Mouse (Mus musculus) kidney, adult 9 months (tissue): ENCODE measurements around the gene Dcaf8.

ENCODE experiments used
- DNase-seq: peaks from one replicate; pipeline ENCODE4 v3.0.0; 2022

The Dcaf8 gene

DNA sequence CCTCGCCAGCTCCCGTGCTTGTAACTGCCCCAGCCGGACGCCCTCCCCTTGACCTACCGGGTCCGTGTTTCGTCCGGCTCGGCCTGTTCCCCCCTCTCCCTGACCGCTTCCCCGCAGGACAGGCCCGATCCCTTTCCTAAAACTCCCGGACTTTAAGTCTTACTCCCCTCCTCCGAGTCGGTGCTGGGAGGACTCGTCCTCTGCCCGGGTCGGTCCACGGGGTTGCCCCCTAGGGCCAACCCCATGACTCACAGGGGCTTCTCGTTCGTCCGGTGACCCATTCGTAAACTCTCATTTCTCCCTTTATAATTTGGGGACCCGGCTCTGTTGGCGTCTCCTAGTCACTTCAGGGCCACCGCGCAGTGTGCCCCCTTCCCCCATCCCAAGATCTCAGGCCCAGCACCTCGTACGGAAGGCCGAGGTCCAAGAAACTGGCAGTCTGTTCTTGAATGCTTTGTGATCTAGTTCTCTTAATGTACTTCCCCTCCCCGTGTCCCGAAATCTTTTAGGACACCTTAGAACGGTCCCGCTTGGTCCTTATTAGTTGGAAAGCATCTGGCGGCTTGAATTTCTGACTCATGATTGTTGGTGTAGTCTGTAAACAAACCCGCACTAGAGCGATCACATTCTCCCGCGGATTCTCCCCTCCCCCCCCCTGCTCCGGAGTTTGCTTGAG, 533 bp downstream of the Dcaf8 start:
- DNase-seq: peak; percentile 66

DNA sequence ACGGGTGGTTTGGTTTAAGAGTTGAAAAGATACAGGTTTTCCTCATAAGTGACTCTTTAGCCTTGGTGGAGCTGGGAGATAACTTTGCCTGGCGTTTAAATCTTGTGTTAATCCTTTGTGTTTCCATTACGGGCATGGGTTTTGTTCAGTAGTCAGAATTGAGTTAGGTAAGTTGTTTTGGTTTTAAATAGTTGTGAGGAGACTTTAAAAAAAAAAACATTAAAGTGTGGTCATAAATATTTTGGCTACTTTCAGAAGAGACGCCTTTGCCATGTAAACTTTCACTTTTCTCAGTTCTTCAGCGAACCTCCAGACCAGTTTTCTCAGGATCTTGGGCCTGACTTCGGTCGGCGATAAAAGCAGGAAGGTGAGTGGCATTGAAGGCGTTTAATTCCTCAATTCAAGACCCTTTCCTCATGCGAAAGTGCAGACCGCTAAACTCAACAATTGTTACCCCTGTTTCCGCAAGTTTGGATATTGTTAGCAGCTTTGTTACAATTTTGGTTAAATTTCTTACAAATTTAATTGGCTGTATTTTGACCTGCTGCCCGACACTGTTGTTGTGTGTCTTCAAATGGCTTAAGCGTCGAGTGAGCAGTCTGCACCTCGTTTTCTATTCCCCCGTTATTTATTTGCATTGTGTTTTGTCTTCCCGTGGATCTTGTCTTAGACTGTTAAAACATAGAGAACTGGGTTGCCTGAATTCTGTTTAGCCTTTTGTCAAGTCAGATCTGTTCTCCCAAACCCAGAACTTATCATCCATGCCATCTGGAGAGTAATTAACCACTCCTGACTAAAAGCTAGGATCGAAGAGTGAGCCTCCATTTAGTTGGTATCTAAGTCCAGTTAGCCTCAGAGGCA, 1.3 kb downstream of the Dcaf8 start:
- peak; percentile 46 for DNase-seq

DNA sequence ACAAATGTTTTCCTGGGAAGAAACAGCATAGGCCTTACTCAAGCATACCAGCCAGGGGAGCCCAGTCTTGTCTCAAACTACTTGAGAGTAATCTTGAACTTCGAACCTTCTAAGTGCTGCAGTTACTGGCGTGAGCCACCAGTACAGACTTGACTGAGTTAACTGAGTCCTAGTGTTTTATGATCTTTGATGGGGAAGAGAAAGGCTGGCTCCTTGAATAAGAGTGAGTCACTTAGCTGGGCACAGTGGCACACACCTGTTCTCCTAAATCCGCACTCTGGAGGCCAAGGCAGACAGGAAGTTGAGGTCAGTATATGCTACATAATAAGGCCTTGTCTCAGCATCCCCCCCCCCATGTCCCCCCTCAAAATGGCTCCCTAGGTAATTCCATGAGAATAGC, 6.7 kb downstream of the Dcaf8 start:
- DNase-seq: no peak

DNA sequence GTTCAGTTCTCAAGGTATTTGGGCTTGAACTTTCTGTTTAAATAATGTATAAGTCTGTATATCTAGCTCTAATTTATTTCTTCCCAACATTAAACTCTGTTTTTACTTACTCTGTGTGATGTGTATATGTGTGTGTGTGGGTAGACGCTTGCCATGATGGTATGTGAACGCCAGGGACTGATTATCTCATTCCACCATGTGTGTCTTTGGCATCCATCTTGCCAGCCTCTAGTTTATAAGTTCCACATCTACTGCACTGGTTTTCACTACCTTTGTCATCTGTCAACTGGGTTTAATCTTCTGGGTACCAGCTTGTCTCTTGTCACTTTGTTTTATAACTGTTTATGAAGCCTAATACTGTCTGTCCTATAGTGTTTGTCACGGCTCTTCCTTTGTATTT, 7.6 kb downstream of the Dcaf8 start:
- no peak for DNase-seq

DNA sequence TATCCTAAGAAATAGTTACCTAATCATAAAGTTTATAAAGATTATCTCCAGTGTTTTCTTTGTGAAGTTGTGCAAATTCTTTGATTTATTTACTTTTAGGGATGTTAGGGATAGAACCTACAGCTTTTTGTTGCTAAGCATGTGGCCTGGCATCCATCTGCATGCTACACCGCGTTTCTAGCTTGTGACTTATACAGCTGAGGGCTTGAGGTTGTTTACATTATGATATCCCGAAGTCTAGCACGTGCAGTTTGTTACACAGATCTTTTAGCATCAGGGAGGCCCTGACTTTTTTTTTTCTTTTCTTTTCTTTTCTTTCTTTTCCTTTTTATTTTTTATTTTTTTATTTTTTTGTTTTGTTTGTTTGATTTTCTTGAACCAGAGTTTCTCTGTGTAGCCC, 12.1 kb downstream of the Dcaf8 start:
- DNase-seq: no peak

DNA sequence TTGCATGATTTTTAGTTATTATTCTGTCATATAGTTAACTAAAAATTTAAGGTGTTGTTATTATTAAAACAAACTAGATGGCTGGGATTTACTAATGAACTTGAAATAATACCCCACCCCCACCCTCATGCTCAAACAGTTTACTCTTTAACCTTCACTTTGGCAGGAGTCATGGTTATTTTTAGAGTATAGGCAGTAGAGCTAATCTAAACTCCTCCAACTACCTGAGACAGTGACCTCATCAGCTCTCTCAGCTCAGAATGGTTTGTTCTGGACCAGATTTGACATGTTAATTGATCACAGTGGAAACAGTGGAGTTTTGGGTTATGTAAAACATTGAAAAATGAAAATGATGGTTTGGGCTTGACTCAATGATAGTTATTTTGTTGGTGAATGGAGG, 12.6 kb downstream of the Dcaf8 start:
- DNase-seq: peak; percentile 45

DNA sequence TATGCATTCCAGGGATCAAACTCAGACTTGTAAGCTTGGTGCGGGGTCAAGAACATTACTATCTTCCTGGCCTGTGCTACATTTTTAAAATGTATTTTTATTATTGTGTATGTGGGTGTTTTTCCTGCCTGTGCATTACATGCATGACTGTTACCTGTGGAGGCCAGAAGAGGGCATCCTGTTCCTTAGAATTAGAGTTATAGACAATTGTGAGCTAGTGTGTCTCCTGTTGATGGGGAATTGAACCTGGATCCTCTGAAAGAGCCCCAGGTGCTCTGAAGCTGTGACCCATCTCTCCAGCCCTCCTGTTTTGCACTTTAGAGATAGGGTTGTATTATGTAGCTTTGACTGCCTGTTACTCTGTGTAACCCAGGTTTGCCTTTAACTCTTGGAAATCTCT, 14.1 kb downstream of the Dcaf8 start:
- peak; percentile 60 for DNase-seq

DNA sequence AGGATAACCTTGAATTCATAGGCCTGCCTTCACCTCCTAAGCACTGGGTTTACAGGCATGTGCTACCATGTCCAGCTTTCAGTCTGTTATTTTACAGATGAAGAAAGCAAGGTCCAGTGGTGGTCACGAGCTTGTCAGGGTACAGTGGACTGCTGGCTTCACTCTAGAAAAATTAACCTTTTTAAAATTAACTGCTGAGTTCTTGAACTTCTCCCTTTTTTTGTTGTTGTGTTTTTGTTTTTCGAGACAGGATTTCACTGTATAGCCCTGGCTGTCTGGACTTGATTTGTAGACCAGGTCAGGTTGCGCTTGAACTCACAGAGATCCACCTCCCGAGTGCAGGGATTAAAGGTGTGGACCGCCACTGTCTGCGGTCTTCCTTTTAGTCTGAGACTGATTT, 15.1 kb downstream of the Dcaf8 start:
- peak; percentile 81 for DNase-seq

DNA sequence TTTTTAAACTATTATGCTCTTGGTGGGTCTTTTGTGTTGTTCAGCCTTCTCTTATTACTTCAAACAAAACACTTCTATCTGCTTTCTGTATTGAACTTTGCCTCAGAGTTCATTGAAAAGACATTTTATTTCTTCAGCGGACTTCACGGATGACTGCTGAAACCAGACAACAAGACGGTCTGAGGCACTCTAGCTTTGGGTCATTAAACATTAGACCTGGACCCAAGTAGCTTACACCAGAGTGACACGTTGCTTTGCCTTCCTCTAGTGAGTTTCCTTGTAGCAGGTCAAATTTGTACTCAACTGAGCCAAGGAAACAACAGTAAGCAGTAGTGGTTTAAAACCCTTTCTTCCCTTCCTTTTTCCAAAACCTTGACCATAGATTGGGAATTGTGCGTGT, 20.0 kb downstream of the Dcaf8 start:
- DNase-seq: peak; percentile 91

DNA sequence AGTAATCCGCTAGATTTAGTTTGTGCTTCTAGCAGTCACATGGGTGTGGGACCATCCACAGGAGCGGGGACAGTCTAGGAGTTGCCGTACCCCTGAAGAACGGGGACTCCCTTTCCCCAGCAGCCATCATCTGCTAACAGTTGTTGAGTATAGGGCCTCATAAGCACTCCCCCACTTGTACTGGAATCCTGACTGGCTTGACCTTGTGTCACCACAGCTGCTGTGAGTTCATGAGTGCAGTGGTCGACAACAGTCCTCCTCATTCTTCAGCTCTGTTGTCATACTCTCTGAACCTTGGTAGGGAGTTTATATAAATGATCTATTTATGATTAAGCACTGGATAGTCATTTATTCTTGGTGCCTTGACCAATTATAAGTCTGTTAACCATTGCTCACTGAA, 21.9 kb downstream of the Dcaf8 start:
- DNase-seq: peak; percentile 49

DNA sequence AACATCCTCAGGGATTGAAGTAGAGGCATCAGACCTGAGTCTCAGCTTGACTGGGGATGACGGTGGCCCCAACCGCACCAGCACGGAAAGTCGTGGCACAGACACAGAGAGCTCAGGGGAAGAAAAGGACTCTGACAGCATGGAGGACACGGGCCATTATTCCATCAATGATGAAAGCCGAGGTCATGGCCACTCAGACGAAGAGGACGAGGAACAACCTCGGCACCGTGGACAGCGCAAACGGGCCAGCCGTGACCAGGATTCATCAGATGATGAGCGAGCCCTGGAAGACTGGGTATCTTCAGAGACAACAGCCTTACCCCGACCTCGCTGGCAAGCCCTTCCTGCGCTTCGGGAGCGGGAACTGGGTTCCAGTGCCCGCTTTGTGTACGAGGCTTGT, 24.5 kb downstream of the Dcaf8 start:
- DNase-seq: no peak

DNA sequence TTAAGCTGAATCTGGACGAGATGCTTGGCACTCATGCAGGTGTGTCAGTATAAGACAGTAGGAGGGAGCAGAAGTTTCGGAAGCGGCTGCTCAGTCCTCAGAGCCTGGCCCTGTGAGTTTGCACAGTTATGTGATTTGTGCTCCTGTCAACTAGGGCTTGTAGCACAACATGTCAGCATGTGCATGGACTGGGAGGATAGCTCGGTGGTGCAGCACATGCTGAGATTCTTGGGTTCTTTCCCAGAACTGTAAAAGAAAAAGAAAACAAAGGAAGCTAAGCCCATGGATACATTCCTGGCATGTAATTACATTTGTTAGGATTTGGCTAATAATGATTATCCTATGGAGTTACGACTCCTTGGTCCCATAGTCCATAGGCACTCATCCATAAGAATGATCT, 25.3 kb downstream of the Dcaf8 start:
- no peak for DNase-seq

DNA sequence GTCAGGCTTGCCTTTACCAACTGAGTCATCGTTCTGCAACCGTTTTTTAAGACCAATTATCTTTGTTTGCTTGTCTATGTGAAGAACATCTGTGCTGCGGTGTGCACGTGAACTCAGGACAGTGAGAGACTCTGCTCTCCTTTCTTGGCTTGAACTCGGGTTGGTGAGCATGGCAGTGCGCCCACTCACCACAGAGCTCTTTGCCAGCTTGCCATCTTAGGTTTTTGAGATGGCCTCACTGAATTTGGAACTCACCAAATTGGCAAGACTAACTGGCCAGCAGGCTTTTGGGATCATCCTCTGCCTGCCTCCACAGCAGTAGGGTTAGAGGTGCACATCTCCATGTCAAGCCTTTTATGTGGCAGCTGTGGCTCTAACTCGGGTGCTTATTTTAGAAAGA, 29.9 kb downstream of the Dcaf8 start:
- no peak for DNase-seq

DNA sequence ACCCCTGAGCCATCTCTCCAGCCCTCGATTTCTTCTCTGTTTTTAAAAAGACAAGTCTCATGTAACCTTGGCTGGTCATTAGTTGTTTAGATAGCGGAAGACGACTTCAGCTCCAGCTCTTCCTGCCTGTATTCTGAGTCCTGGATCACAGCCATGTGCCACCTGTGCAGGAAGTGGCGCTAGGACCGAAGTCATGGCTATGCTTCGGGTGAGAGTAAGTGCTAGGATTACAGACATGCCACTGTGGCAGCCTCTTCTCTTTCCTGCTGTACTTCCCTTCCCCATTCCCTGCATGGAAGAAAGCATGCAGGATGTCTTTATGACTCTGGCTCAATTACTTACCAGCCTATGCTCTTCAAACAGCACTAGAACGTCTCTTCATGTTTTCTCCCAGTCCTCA, 31.2 kb downstream of the Dcaf8 start:
- no peak for DNase-seq

DNA sequence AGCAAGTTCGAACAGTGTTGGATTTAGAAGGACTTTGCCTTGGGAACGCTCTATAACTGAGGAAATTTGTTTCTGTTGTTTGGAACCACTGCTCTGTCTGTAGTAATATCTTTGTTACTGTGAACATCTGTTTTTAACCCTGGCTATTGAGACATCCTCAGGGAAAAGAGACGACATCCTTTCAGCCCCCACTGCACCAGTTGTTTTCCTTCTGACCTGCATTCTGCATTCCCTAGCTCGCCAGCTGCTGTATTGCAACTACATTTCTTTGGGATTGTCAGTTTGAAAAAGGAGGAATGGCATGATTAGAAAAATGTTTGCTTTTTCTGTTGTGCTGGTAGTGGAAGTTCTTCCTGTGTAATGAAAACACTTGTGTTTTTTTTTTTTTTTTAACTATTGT, 33.0 kb downstream of the Dcaf8 start:
- no peak for DNase-seq

DNA sequence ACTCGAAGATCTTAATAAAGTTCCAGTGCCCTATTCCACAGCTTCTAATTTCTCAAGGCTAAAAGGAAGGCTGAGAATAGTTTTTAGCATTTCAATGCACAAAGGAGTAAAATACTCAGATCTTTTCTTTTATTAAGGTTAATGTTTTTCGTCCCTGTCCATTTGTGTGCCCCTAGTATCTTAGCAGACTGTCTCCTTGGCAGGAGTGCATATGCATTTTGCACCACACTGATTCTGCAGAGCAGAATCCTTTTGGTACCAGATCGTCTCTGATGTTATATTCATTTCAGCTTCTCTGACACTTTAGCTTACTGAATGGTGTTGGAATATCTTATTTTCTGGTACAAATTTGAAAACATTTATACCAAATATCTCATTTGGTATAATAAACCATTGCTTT, 33.9 kb downstream of the Dcaf8 start:
- DNase-seq: no peak

DNA sequence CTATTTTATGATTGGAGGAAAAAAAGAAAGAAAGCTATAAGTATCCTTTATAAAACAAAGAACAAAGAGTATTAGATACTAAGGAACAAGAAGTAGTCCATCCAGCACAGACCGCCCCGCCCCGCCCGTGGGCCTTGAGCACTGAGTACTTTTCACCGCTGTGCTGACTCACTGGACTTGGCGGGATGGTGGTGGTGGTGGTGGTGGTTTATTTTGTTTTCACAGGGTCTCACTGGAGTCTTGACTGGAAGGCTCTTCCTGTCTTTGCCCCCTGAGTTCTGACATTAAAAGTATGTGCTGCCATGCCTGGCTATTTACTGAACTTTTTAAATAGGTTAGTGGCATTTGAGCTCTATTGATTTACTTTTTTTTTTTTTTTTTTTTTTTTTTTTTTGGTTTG, 35.2 kb downstream of the Dcaf8 start:
- DNase-seq: no peak

DNA sequence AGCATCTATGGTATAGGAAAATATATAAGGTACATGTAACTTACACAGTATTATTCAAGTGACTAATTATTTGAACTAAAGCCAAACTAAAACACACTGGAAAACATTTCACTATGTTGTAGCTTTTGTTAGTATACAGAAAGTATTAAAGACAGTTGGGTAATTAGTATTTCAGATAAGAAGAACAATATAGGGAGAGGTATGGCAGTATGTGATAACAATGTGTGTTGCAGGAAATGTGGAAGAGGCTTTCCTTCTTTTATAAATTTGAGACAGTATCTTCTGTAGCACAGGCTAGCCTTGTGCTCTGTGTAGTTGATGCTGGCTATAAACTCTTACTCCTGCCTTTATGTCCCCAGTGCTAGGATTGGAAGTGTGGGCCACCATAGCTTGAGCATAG, 36.0 kb downstream of the Dcaf8 start:
- DNase-seq: no peak

DNA sequence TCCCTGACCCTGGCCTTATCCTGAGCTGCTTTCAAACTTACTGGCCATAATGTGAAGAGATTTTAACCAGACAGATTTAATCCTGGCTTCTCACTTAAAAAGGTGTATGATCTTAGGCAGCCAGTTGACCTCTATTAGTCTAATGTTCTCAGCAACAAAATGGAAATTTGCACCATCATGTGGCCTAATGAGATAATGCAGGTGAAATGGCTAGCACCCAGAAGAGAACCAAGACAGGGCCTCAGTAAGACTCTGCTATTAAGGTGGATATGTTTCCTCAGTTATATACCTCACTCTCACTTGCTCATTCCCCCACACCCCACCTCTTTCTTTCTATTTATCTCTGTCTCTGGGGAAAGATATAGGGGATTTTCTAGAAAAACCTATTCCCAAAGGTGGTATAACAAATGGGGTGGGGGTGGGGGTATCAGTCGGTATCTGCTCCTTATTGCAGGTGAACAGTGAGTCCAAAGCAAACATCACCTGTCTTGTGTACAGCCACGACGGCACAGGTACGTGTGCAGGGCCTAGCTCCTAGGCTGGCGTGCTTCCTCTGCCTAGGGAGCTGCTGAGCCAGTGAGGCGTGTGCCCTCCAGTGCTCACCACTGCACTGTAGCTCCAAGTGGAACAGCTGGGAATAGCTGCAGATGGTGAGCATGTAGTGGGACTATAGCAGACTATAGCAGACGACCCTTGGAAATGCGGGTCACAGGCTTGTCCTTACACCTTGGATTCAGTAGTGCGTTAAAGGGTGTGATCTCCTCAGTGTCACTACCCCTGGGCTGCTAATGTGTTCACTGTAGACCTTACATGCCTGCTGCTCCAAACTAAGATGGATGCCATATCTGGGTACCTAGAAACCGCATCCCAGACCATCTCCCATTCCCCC, 38.8 kb downstream of the Dcaf8 start:
- DNase-seq: no peak

DNA sequence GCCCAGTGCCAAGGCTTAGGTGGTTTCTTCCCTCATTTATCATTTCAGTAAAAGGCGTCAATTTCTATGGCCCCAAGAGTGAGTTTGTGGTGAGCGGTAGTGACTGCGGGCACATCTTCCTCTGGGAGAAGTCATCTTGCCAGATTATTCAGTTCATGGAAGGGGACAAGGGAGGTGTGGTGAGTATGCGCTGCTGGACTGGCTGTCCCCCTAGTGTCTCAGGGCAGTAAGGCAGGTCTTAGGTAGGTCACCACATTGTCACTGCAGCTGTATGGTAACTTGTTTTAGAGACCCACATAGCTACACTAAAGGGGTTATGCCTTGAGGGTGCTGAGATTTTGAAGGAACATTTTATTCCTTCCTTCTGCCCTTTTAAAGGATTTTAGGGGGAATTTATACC, 41.0 kb downstream of the Dcaf8 start:
- DNase-seq: peak; percentile 45

DNA sequence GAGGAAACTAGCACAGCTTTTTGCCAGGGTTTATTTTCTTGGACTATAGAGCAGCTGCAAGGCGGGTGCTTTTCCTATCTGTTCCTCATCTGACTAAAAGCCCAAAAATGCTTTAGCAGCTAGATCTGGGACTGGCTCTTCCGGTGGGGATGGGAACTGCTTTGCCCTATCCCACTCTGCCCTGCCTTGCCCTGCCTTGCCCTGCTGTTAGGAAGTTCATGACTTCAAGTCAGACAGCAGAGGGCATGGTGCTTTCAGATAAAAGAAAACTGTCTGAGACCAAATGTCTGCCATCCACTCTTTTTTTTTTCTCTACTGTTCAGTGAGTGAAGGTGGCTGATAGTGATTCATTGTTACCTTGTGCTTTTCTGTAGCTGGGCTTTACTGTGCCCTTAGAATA, 43.7 kb downstream of the Dcaf8 start:
- no peak for DNase-seq

DNA sequence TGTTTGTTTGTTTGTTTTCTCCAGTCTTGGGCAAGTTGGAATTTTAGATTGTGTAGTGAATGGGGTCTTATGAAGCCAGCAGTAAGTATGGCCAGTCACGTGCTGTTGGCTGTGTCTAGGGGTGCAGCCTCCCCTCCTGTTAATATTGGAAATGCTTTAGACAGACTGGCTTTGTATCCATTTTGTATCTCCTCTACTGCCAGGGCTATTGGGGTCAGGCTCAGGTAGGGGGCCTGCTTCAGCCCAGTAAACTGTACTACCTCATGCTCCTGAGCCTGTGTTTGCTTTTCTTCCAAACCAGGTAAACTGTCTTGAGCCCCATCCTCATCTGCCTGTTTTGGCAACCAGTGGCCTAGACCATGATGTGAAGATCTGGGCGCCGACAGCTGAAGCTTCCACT, 44.3 kb downstream of the Dcaf8 start:
- no peak for DNase-seq

DNA sequence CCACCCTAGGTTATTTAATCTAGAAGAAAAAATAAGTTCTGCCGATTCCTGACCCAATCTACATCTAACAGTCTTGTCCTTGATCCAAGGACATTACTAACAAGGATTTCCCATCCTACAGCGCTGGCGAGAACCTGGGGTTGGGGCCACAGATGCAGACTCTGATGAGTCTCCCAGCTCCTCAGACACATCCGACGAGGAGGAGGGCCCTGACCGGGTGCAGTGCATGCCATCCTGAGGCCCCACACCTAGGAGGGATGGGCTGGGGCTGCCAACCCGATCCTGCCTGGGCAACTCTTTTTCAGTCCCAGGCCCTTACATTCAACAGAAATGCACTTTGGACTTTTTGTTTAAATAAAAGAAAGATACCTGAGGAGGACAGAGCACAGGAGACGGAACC, 46.6 kb downstream of the Dcaf8 start:
- no peak for DNase-seq

DNA sequence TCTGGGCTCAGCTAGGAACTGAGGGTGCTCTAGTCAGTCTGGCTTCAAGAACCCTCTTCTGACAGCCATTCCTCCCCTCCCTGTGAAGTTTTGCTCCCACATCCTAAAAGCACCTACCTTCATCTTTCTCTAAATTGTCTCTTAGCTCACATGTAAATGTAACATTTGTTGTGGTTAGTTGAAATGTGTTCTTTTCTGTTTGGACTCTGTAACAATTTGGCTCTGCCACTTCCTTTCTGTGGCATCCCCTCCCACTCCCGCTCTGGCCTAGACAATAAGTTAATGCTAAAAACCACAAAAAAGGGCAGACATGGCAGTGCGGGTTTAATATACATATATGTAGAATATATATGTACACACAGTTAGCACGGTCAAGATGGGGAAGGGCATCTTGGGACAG, 49.3 kb downstream of the Dcaf8 start:
- DNase-seq: no peak
